Mouse (Mus musculus) limb, embryonic 12.5 days (tissue): ENCODE results near the gene Ddx23. TPM values are rescaled to one million over a fixed set of nuclear protein-coding genes. Genes with fewer than 3 reads are reported as not detected.
A peak's percentile ranks its signal among the peaks of the same experiment; 100 is the strongest.

Experiments
- ATAC-seq: fragments of 200-750 bp; cut with Nextera tagmentation; 2 replicates; pipeline ENCODE4 v1.8.0; 2017; ENCODE audit warnings: low read depth, moderate TSS enrichment; ENCODE audit not compliant: insufficient number of reproducible peaks, insufficient read depth, low FRiP score, low TSS enrichment
- H3K27ac ChIP-seq: fragments of 300-500 bp; sonication (generic); 2 replicates; pipeline ENCODE4 v1.5.1; 2016; ENCODE audit warnings: mild to moderate bottlenecking, moderate library complexity
- H3K27me3 ChIP-seq: fragments of 300-500 bp; sonication (generic); 2 replicates; pipeline ENCODE4 v1.6.1; 2016; ENCODE audit warnings: mild to moderate bottlenecking, moderate library complexity
- H3K36me3 ChIP-seq: fragments of 300-500 bp; sonication (generic); 2 replicates; pipeline ENCODE4 v1.6.1; 2016; ENCODE audit warnings: mild to moderate bottlenecking, moderate library complexity
- H3K4me1 ChIP-seq: fragments of 300-500 bp; sonication (generic); replicated peaks from 2 replicates; pipeline ENCODE4 v1.6.1; 2016
- H3K4me2 ChIP-seq: fragments of 300-500 bp; sonication (generic); 2 replicates; pipeline ENCODE4 v1.6.1; 2016; ENCODE audit warnings: mild to moderate bottlenecking, moderate library complexity
- H3K4me3 ChIP-seq: fragments of 300-500 bp; sonication (generic); replicated peaks from 2 replicates; pipeline ENCODE4 v1.5.1; 2016; ENCODE audit warnings: mild to moderate bottlenecking
- H3K9ac ChIP-seq: fragments of 300-500 bp; sonication (generic); replicated peaks from 2 replicates; pipeline ENCODE4 v1.6.1; 2016; ENCODE audit warnings: mild to moderate bottlenecking, moderate library complexity
- H3K9me3 ChIP-seq: fragments of 300-500 bp; sonication (generic); 2 replicates; pipeline ENCODE4 v1.6.1; 2016; ENCODE audit warnings: mild to moderate bottlenecking, moderate library complexity
- WGBS: fragments of 180-500 bp; shearing (Covaris S2); methylation state at CpG from one replicate; pipeline ENCODE4 v1.1.7; 2016; 5-methylcytosine and 5-hydroxymethylcytosine counted together
- polyA plus RNA-seq: library from polyadenylated mRNA; unstranded; fragments of >200 nt; fragmentation: Nextera tagmentation; extraction: Ambion mirVana; gene quantifications from 2 replicates; pipeline ENCODE4 v1.2.1, GENCODE M21; 2016

Gene Ddx23
- polyA plus RNA-seq, 1 experiment from 2014 or later, result 31.5 TPM

- H3K9ac ChIP-seq, result no peak overlapping the region
- peaks cover 14% of the 10 kb centered on the region for H3K27me3 ChIP-seq
- H3K4me1 ChIP-seq, result no peaks in the 10 kb centered on the region
- 75% methylated on average over 3 of the region's 3 CpGs for WGBS
- ATAC-seq, result no peak
- no peaks in the 10 kb centered on the region for H3K9me3 ChIP-seq
- no peak overlapping the region for H3K4me3 ChIP-seq
- no peaks in the 10 kb centered on the region for H3K36me3 ChIP-seq
- no peak overlapping the region for H3K27ac ChIP-seq
- no peak overlapping the region for H3K4me2 ChIP-seq
Observed at GRCm38 (mm10) chr15:98685926-98686325, 23.2 kb upstream of the Ddx23 start.

GRCm38 (mm10) chr15:98683746-98684145 is 21.1 kb upstream of the Ddx23 start:
- H3K9ac ChIP-seq, result no peak overlapping the region
- ATAC-seq, result no peak
- H3K27ac ChIP-seq, result no peak overlapping the region
- 88% methylated on average over 1 of the region's 1 CpGs for WGBS
- H3K4me3 ChIP-seq, result no peak overlapping the region
- no peaks in the 10 kb centered on the region for H3K4me1 ChIP-seq
- no peak overlapping the region for H3K4me2 ChIP-seq
- H3K9me3 ChIP-seq, result no peaks in the 10 kb centered on the region
- no peaks in the 10 kb centered on the region for H3K36me3 ChIP-seq
- peaks cover 27% of the 10 kb centered on the region for H3K27me3 ChIP-seq

- H3K9me3 ChIP-seq, result no peaks in the 10 kb centered on the region
- H3K4me2 ChIP-seq, result no peak overlapping the region
- H3K9ac ChIP-seq, result no peak overlapping the region
- no peak overlapping the region for H3K4me3 ChIP-seq
- ATAC-seq, result no peak
- H3K4me1 ChIP-seq, result no peaks in the 10 kb centered on the region
- no peak overlapping the region for H3K27ac ChIP-seq
- H3K27me3 ChIP-seq, result peaks cover 33% of the 10 kb centered on the region
- no peaks in the 10 kb centered on the region for H3K36me3 ChIP-seq
- WGBS, result 64% methylated on average over 10 of the region's 10 CpGs
Observed at GRCm38 (mm10) chr15:98683177-98683576, 20.5 kb upstream of the Ddx23 start.

GRCm38 (mm10) chr15:98681633-98682032 is 18.9 kb upstream of the Ddx23 start:
- Histone ChIP-seq H3K27ac (no peak overlapping the region), H3K4me1 (peaks cover 5% of the 10 kb centered on the region), H3K9ac (no peak overlapping the region), H3K9me3 (no peaks in the 10 kb centered on the region), H3K4me2 (no peak overlapping the region), H3K27me3 (peaks cover 48% of the 10 kb centered on the region), H3K4me3 (no peak overlapping the region), H3K36me3 (no peaks in the 10 kb centered on the region)
- WGBS, result 77% methylated on average over 7 of the region's 7 CpGs
- no peak for ATAC-seq

- Histone ChIP-seq H3K9me3 (no peaks in the 10 kb centered on the region), H3K4me3 (no peak overlapping the region), H3K4me1 (peaks cover 14% of the 10 kb centered on the region), H3K9ac (no peak overlapping the region), H3K4me2 (no peak overlapping the region), H3K27ac (no peak overlapping the region), H3K27me3 (peaks cover 57% of the 10 kb centered on the region), H3K36me3 (no peaks in the 10 kb centered on the region)
- no peak for ATAC-seq
- WGBS, result 81% methylated on average over 8 of the region's 8 CpGs
Observed at GRCm38 (mm10) chr15:98680660-98681059, 18.0 kb upstream of the Ddx23 start.

GRCm38 (mm10) chr15:98677977-98678376 is 15.3 kb upstream of the Ddx23 start:
- H3K9me3 ChIP-seq, result no peaks in the 10 kb centered on the region
- H3K4me3 ChIP-seq, result no peak overlapping the region
- H3K27me3 ChIP-seq, result peaks cover 78% of the 10 kb centered on the region
- H3K4me1 ChIP-seq, result peaks cover 18% of the 10 kb centered on the region
- 77% methylated on average over 7 of the region's 7 CpGs for WGBS
- no peak overlapping the region for H3K9ac ChIP-seq
- ATAC-seq, result no peak
- H3K36me3 ChIP-seq, result no peaks in the 10 kb centered on the region
- H3K27ac ChIP-seq, result no peak overlapping the region
- H3K4me2 ChIP-seq, result no peak overlapping the region

GRCm38 (mm10) chr15:98676940-98677728 is 14.4 kb upstream of the Ddx23 start, which contains the start of gene Rnd1:
TSS of gene Rnd1 (minus strand) at chr15:98677461.
- WGBS, result 1% methylated on average over 37 of the region's 37 CpGs
- peaks cover 81% of the 10 kb centered on the region for H3K27me3 ChIP-seq

GRCm38 (mm10) chr15:98676471-98676870 is 13.8 kb upstream of the Ddx23 start:
- no peak for ATAC-seq
- no peak overlapping the region for H3K27ac ChIP-seq
- no peak overlapping the region; the same call in 1 of the 2 replicates for H3K9ac ChIP-seq
- peak overlapping the region; percentile 76 for H3K4me2 ChIP-seq
- H3K27me3 ChIP-seq, result peaks cover 81% of the 10 kb centered on the region
- H3K9me3 ChIP-seq, result no peaks in the 10 kb centered on the region
- peak overlapping the region; percentile 39 for H3K4me3 ChIP-seq
- 2% methylated on average over 9 of the region's 9 CpGs for WGBS
- peaks cover 18% of the 10 kb centered on the region for H3K4me1 ChIP-seq
- H3K36me3 ChIP-seq, result no peaks in the 10 kb centered on the region

More at GRCm38 (mm10) chr15:98676940-98677728, 14.4 kb upstream of the Ddx23 start, which contains the start of gene Rnd1:
- Histone ChIP-seq H3K27ac (no peak within 1 kb of the TSS), H3K4me1 (peaks cover 18% of the 10 kb centered on the region), H3K4me3 (peak within 1 kb of the TSS; percentile 39), H3K9ac (no peak within 1 kb of the TSS; the same call in 1 of the 2 replicates), H3K36me3 (no peaks in the 10 kb centered on the region), H3K9me3 (no peaks in the 10 kb centered on the region), H3K4me2 (peak within 1 kb of the TSS; percentile 76)
- peak; percentile 92 for ATAC-seq

GRCm38 (mm10) chr15:98675634-98676250 is 13.0 kb upstream of the Ddx23 start:
- peaks cover 75% of the 10 kb centered on the region for H3K27me3 ChIP-seq

GRCm38 (mm10) chr15:98674994-98675545 is 12.4 kb upstream of the Ddx23 start:
- ATAC-seq, result no peak
- H3K36me3 ChIP-seq, result no peaks in the 10 kb centered on the region
- WGBS, result 27% methylated on average over 11 of the region's 11 CpGs
- H3K4me3 ChIP-seq, result 0 out of 2 replicates have a peak overlapping the region, but pooled peaks have one; percentile 1
- H3K9ac ChIP-seq, result no peak overlapping the region
- no peak overlapping the region for H3K4me2 ChIP-seq
- peaks cover 80% of the 10 kb centered on the region for H3K27me3 ChIP-seq
- H3K27ac ChIP-seq, result no peak overlapping the region
- H3K9me3 ChIP-seq, result no peaks in the 10 kb centered on the region
- peaks cover 18% of the 10 kb centered on the region for H3K4me1 ChIP-seq

More at GRCm38 (mm10) chr15:98675634-98676250, 13.0 kb upstream of the Ddx23 start:
- Histone ChIP-seq H3K4me2 (peak overlapping the region; percentile 22), H3K4me3 (0 out of 2 replicates have a peak overlapping the region, but pooled peaks have one; percentile 12), H3K9me3 (no peaks in the 10 kb centered on the region), H3K27ac (no peak overlapping the region), H3K36me3 (no peaks in the 10 kb centered on the region), H3K4me1 (peaks cover 18% of the 10 kb centered on the region), H3K9ac (no peak overlapping the region)
- 6% methylated on average over 14 of the region's 14 CpGs for WGBS
- no peak for ATAC-seq

- no peak overlapping the region for H3K4me3 ChIP-seq
- H3K27me3 ChIP-seq, result peaks cover 75% of the 10 kb centered on the region
- peaks cover 18% of the 10 kb centered on the region for H3K4me1 ChIP-seq
- no peak for ATAC-seq
- 29% methylated on average over 7 of the region's 7 CpGs for WGBS
- no peak overlapping the region for H3K9ac ChIP-seq
- no peaks in the 10 kb centered on the region for H3K9me3 ChIP-seq
- H3K4me2 ChIP-seq, result no peak overlapping the region
- H3K27ac ChIP-seq, result no peak overlapping the region
- no peaks in the 10 kb centered on the region for H3K36me3 ChIP-seq
Observed at GRCm38 (mm10) chr15:98674284-98674993, 11.7 kb upstream of the Ddx23 start.
